Mouse (Mus musculus) ES-E14 (cell line): ENCODE results near the gene Wdr31.

Source experiments
- CHD2 ChIP-seq: IDR thresholded peaks from 2 replicates; pipeline ENCODE4 v1.6.1; 2014; ENCODE audit warnings: mild to moderate bottlenecking, low read depth, low read length, inconsistent platforms
- HCFC1 ChIP-seq: IDR thresholded peaks from 2 replicates; pipeline ENCODE4 v1.6.1; 2012; ENCODE audit warnings: low read length, inconsistent platforms, borderline replicate concordance; ENCODE audit not compliant: insufficient read depth
- MAFK ChIP-seq: IDR thresholded peaks from 2 replicates; pipeline ENCODE4 v1.6.1; 2014; ENCODE audit warnings: mild to moderate bottlenecking, low read depth, low read length, inconsistent platforms; ENCODE audit not compliant: insufficient read depth

DNA sequence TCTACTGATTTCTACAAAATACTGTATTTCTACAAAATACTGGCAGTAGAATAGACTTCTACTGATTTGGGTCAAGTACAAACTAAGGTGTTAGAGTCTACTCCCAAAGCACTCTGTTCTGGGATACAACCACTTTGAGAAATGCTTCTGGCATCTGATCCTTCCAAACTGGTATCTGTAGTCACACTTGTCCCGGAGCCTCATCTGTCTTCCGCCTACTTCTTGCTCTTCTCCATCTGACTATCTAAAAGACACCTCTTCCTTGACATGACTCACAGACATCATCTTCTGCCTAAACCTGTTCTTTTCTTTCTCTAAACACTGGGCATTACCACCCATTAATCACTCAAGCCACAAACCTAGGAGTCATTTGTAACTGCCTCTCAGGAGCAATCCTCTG is 1.4 kb upstream of the Wdr31 start:
- TF ChIP-seq CHD2 (no peak), HCFC1 (no peak), MAFK (no peak)
